ENCODE assay signal across 16 mouse cellular contexts in genomic region chr10:117424146-117424905, GRCm38 (mm10).
"Had no signal": no experiment of that assay in that cellular context is flagged by ENCODE, and none has a peak within 500 bp of the region (broad histone marks: within the 10 kb centered on the region; RNA-seq: fewer than 3 reads in every experiment).

No protein-coding gene starts in this region.

- H3K4me2 ChIP-seq: intestine, embryonic 15.5 days; kidney, embryonic 15.5 days; lung, embryonic 15.5 days; midbrain, embryonic 12.5 days had no signal

- DNase-seq: kidney, adult 11 months; kidney, adult 8-10 months; kidney, postnatal 10 days; kidney, postnatal 36 days; layer of hippocampus, postnatal 36 days; lung, adult 18-20 months; lung, postnatal 10 days; lung, postnatal 36 days; thymus, adult 18-20 months; thymus, postnatal 36 days had no signal

- H3K9ac ChIP-seq: intestine, embryonic 15.5 days; kidney, embryonic 15.5 days; liver, embryonic 14.5 days; lung, embryonic 15.5 days; midbrain, embryonic 12.5 days had no signal

- ATAC-seq: intestine, embryonic 15.5 days had no signal

- H3K27ac ChIP-seq: intestine, embryonic 15.5 days; kidney, embryonic 15.5 days; left cerebral cortex, adult 2 months; liver, embryonic 14.5 days; lung, embryonic 15.5 days; midbrain, embryonic 12.5 days had no signal

- H3K4me1 ChIP-seq: intestine, embryonic 15.5 days; kidney, embryonic 15.5 days; lung, embryonic 15.5 days had no signal

- H3K36me3 ChIP-seq: intestine, embryonic 15.5 days; kidney, embryonic 15.5 days; lung, embryonic 15.5 days; midbrain, embryonic 12.5 days had no signal

- H3K27me3 ChIP-seq: intestine, embryonic 15.5 days; kidney, embryonic 15.5 days; lung, embryonic 15.5 days had no signal

- H3K9me3 ChIP-seq: intestine, embryonic 15.5 days; kidney, embryonic 15.5 days; lung, embryonic 15.5 days had no signal

- H3K4me3 ChIP-seq: intestine, embryonic 15.5 days; kidney, embryonic 15.5 days; left cerebral cortex, adult 2 months; lung, embryonic 15.5 days; midbrain, embryonic 12.5 days had no signal
